Mouse (Mus musculus): ENCODE measurements around the gene Atad3a. TPM values are rescaled to one million over a fixed set of nuclear protein-coding genes. Genes with fewer than 3 reads are reported as not detected.

The Atad3a gene
- polyA plus RNA-seq, 1 experiment: 72.9 TPM

DNA sequence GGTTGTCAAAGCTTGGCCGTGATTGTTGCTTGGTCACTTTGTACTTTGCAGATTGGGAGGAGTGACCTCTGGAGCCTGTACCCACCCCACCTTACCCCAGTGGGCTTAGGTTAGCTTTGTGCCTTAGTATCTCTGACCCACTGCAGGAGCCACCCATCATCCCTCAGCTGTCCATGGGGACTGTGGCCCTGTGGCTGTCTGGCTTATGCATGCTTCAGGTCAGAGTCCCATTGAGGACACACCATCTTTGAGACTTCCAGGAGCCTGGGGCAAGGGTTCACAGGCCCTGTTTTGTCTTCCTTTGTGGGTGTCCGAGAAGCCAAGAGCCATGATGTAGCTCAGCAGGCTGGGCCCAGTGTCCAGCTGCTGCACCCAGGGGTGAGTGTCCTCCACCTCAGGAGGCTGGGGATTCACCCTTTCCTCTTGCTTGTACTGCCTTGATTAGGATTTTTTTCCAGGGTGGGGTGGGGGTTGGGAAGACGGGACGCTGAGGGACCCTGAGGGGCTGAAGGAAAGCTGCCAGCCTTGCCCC is 65.3 kb downstream of the Atad3a start:
- no peaks in the 10 kb centered on the region for H3K27me3 ChIP-seq (ENCODE audit: control insufficient read depth, insufficient read depth, insufficient read length)
- no peaks in the 10 kb centered on the region for H3K36me3 ChIP-seq (ENCODE audit: control insufficient read depth, insufficient read depth)
- TF ChIP-seq MYOD1 (IDR thresholded peaks at IDR 0.05; ENCODE audit: control insufficient read depth, insufficient read length, low read depth): no peak
- no peaks in the 10 kb centered on the region for H3K79me3 ChIP-seq (ENCODE audit: low read depth)
- H3K4me3 ChIP-seq (ENCODE audit: insufficient read depth, poor library complexity, severe bottlenecking): no peak overlapping the region
- no peaks in the 10 kb centered on the region for H3K79me2 ChIP-seq (ENCODE audit: control insufficient read depth, insufficient read depth)
- H3ac ChIP-seq (ENCODE audit: control insufficient read depth, insufficient read length, low read depth): no peak overlapping the region

DNA sequence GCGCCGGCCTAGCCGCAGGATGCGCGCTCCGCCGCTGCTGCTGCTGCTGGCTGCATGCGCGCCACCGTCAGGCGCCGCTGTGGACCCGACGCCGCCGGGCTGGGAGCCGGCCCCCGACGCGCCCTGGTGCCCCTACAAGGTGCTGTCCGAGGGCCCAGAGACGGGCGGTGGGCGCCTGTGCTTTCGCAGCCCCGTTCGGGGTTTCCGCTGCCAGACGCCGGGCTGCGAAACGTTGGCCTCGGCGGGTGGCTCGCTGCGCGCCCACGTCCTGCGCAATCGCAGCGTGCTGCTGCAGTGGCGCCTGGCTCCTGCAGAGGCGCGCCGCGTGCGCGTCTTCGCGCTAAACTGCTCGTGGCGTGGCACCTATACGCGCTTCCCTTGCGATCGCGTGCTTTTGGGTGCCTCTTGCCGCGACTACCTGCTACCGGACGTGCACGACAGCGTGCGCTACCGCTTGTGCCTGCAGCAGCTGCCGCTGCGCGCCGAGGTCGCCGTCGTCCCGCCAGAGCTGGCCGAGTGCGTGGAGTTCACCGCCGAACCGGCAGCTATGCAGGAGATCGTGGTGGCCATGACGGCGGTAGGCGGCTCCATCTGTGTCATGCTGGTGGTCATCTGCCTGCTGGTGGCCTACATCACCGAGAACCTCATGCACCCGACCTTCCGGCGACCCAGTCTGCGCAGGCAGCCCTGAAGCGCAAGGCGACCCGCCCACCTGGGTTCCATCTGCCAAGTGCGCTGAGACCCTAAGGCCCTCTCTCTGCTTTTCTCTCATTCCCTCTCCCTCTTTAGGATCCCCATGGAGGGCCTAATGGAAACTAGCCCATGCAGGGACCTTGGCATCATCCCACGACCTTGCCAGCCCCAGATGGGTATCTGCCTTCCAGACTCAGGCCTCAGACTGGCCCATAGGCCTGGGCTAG is 66.2 kb downstream of the Atad3a start:
- Histone ChIP-seq H3K79me3 (ENCODE audit: low read depth) (no peaks in the 10 kb centered on the region), H3K36me3 (ENCODE audit: control insufficient read depth, insufficient read depth) (no peaks in the 10 kb centered on the region), H3K27me3 (ENCODE audit: control insufficient read depth, insufficient read depth, insufficient read length) (no peaks in the 10 kb centered on the region), H3K4me3 (ENCODE audit: insufficient read depth, poor library complexity, severe bottlenecking) (peak overlapping the region; percentile 37), H3ac (ENCODE audit: control insufficient read depth, insufficient read length, low read depth) (peak overlapping the region; percentile 73), H3K79me2 (ENCODE audit: control insufficient read depth, insufficient read depth) (no peaks in the 10 kb centered on the region)
- TF ChIP-seq FOSL1 (IDR thresholded peaks at IDR 0.05; ENCODE audit: insufficient read depth, low read length, poor library complexity, severe bottlenecking) (no peak), MAX (IDR thresholded peaks at IDR 0.05) (peak; percentile 85)

- Histone ChIP-seq H3K36me3 (ENCODE audit: control insufficient read depth, insufficient read depth) (no peaks in the 10 kb centered on the region), H3K79me2 (ENCODE audit: control insufficient read depth, insufficient read depth) (no peaks in the 10 kb centered on the region), H3ac (ENCODE audit: control insufficient read depth, insufficient read length, low read depth) (peak within 1 kb of the TSS; percentile 73), H3K27me3 (ENCODE audit: control insufficient read depth, insufficient read depth, insufficient read length) (no peaks in the 10 kb centered on the region), H3K79me3 (ENCODE audit: low read depth) (no peaks in the 10 kb centered on the region), H3K4me3 (ENCODE audit: insufficient read depth, poor library complexity, severe bottlenecking) (peak within 1 kb of the TSS; percentile 37)
- TF ChIP-seq MYOD1 (IDR thresholded peaks at IDR 0.05; ENCODE audit: control insufficient read depth, insufficient read length, low read depth): no peak
- no peak for TF ChIP-seq USF1 (IDR thresholded peaks at IDR 0.05; ENCODE audit: low read depth)
- no peak for TF ChIP-seq MAX (IDR thresholded peaks at IDR 0.05)
- TF ChIP-seq MYOG (IDR thresholded peaks at IDR 0.05; ENCODE audit: control insufficient read depth, extremely low read depth, insufficient read length): no peak
- no peak for TF ChIP-seq CTCF (IDR thresholded peaks at IDR 0.05; ENCODE audit: control insufficient read depth, insufficient read depth, insufficient read length)
- no peak for TF ChIP-seq FOSL1 (IDR thresholded peaks at IDR 0.05; ENCODE audit: insufficient read depth, low read length, poor library complexity, severe bottlenecking)
- no peak for TF ChIP-seq CEBPB (IDR thresholded peaks at IDR 0.05; ENCODE audit: low read depth)
These were observed 66.8 kb downstream of the Atad3a start, which contains the start of gene Fndc10 for GRCm38 (mm10) chr4:155694111-155694481. Gene Fndc10 (plus strand): TSS chr4:155694342.

DNA sequence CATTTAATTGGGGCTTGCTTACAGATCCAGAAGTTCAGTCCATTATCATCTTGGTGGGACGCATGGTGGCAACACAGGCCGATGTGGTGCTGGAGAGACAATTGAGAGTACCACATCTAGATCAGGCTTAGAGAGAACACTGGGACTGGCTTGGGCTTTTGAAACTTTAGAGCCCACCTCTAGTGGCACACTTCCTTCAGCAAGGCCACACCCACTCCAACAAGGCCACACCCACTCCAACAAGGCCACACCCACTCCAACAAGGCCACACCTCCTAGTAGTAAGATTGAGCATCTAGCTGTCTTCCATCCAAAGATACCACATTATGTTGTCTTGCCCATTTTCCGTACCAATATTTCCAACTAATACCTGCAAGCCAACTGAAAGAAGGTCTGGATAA is 68.5 kb downstream of the Atad3a start:
- H3K4me3 ChIP-seq (ENCODE audit: insufficient read depth, poor library complexity, severe bottlenecking): no peak overlapping the region
- no peaks in the 10 kb centered on the region for H3K36me3 ChIP-seq (ENCODE audit: control insufficient read depth, insufficient read depth)
- no peaks in the 10 kb centered on the region for H3K79me2 ChIP-seq (ENCODE audit: control insufficient read depth, insufficient read depth)
- no peaks in the 10 kb centered on the region for H3K79me3 ChIP-seq (ENCODE audit: low read depth)
- TF ChIP-seq MYOD1 (IDR thresholded peaks at IDR 0.05; ENCODE audit: control insufficient read depth, insufficient read length, low read depth) (no peak), FOSL1 (IDR thresholded peaks at IDR 0.05; ENCODE audit: insufficient read depth, low read length, poor library complexity, severe bottlenecking) (no peak), MAX (IDR thresholded peaks at IDR 0.05) (no peak), CEBPB (IDR thresholded peaks at IDR 0.05; ENCODE audit: low read depth) (no peak), CTCF (IDR thresholded peaks at IDR 0.05; ENCODE audit: control insufficient read depth, insufficient read depth, insufficient read length) (no peak), MYOG (IDR thresholded peaks at IDR 0.05; ENCODE audit: control insufficient read depth, extremely low read depth, insufficient read length) (no peak), USF1 (IDR thresholded peaks at IDR 0.05; ENCODE audit: low read depth) (no peak)
- H3ac ChIP-seq (ENCODE audit: control insufficient read depth, insufficient read length, low read depth): no peak overlapping the region
- H3K27me3 ChIP-seq (ENCODE audit: control insufficient read depth, insufficient read depth, insufficient read length): no peaks in the 10 kb centered on the region

Small RNAs within 50 kb of the gene (microRNA-seq; reads per million reads assigned to microRNA genes)
- gene Gm27743 (ENCODE audit: borderline microRNAs expressed): not detected

Other genes with a start within 250 kb of the Atad3a start
- gene Nadk, start 198.7 kb downstream of the Atad3a start, polyA plus RNA-seq (2012; fragmentation: generic; extraction: Trizol): 209 TPM
- gene Slc35e2, start 159.7 kb downstream of the Atad3a start, polyA plus RNA-seq (2012; fragmentation: generic; extraction: Trizol): 6.3 TPM
- gene Cdk11b, start 136.2 kb downstream of the Atad3a start, polyA plus RNA-seq (2012; fragmentation: generic; extraction: Trizol): 40.4 TPM
- not detected for gene Gm10563, start 115.7 kb downstream of the Atad3a start, polyA plus RNA-seq (2012; fragmentation: generic; extraction: Trizol)
- gene Mmp23, start 107.7 kb downstream of the Atad3a start, polyA plus RNA-seq (2012; fragmentation: generic; extraction: Trizol): 4.5 TPM
- gene Mib2, start 91.9 kb downstream of the Atad3a start, polyA plus RNA-seq (2012; fragmentation: generic; extraction: Trizol): 16.2 TPM
- 9.0 TPM for gene Fndc10, start 66.8 kb downstream of the Atad3a start, polyA plus RNA-seq (2012; fragmentation: generic; extraction: Trizol)
- 92.4 TPM for gene Ssu72, start 56.3 kb downstream of the Atad3a start, polyA plus RNA-seq (2012; fragmentation: generic; extraction: Trizol)
- gene Tmem240, start 26.3 kb downstream of the Atad3a start, polyA plus RNA-seq (2012; fragmentation: generic; extraction: Trizol): 0.39 TPM
- gene Vwa1, start 13.6 kb upstream of the Atad3a start, polyA plus RNA-seq (2012; fragmentation: generic; extraction: Trizol): 1.0 TPM
- gene Tmem88b, start 24.8 kb upstream of the Atad3a start, polyA plus RNA-seq (2012; fragmentation: generic; extraction: Trizol): 0.18 TPM
- not detected for gene Ankrd65, start 29.3 kb upstream of the Atad3a start, polyA plus RNA-seq (2012; fragmentation: generic; extraction: Trizol)
- gene Mrpl20, start 41.8 kb upstream of the Atad3a start, polyA plus RNA-seq (2012; fragmentation: generic; extraction: Trizol): 262 TPM
- gene Ccnl2, start 51.4 kb upstream of the Atad3a start, polyA plus RNA-seq (2012; fragmentation: generic; extraction: Trizol): 18.8 TPM
- 140 TPM for gene Aurkaip1, start 70.2 kb upstream of the Atad3a start, polyA plus RNA-seq (2012; fragmentation: generic; extraction: Trizol)
- gene Mxra8, start 78.6 kb upstream of the Atad3a start, polyA plus RNA-seq (2012; fragmentation: generic; extraction: Trizol): 38.0 TPM
- 46.6 TPM for gene Dvl1, start 86.3 kb upstream of the Atad3a start, polyA plus RNA-seq (2012; fragmentation: generic; extraction: Trizol)
- 0.08 TPM for gene Tas1r3, start 102.3 kb upstream of the Atad3a start, polyA plus RNA-seq (2012; fragmentation: generic; extraction: Trizol)
- gene Cptp, start 108.3 kb upstream of the Atad3a start, polyA plus RNA-seq (2012; fragmentation: generic; extraction: Trizol): 11.8 TPM
- 68.4 TPM for gene Ints11, start 108.5 kb upstream of the Atad3a start, polyA plus RNA-seq (2012; fragmentation: generic; extraction: Trizol)
- 30.7 TPM for gene Pusl1, start 130.7 kb upstream of the Atad3a start, polyA plus RNA-seq (2012; fragmentation: generic; extraction: Trizol)
- gene Acap3, start 130.7 kb upstream of the Atad3a start, polyA plus RNA-seq (2012; fragmentation: generic; extraction: Trizol): 31.0 TPM
- gene Ube2j2, start 182.7 kb upstream of the Atad3a start, polyA plus RNA-seq (2012; fragmentation: generic; extraction: Trizol): 68.2 TPM
- 2.4 TPM for gene C1qtnf12, start 201.2 kb upstream of the Atad3a start, polyA plus RNA-seq (2012; fragmentation: generic; extraction: Trizol)
- gene B3galt6, start 231.6 kb upstream of the Atad3a start, polyA plus RNA-seq (2012; fragmentation: generic; extraction: Trizol): 6.6 TPM
- 141 TPM for gene Sdf4, start 231.8 kb upstream of the Atad3a start, polyA plus RNA-seq (2012; fragmentation: generic; extraction: Trizol)

All from C2C12 (cell line).